Mouse (Mus musculus): ENCODE results near the gene Gm21767. TPM values are rescaled to one million over a fixed set of nuclear protein-coding genes. Genes with fewer than 3 reads are reported as not detected.

The Gm21767 gene
- polyA plus RNA-seq (2014; fragmentation: Illumina TruSeq; extraction: RNeasy Lipid Tissue Mini Kit (QIAGEN cat#74804); ENCODE audit: insufficient read depth, low read depth, low replicate concordance): not detected

DNA sequence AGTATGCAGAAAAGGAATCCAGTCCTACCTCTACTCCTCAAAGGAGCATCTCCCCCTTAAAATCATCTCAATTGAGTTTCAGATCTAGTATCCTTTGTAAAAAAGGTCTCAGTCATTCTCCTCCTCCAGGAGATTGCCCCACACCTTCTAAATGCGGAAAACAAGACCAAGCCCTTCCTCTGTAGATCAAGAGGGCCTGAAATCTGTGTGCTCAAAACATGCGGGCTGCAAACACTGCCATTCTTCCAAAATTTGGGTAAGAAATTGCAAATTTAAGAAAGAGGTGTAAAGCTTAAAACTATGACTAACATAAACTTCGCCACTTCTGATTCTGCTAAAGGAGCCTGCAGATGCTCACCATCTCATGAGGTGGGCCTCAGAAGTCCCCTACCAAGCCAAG is at the start of gene Gm21767:
Gm21767 (plus strand) TSS at position 301 of the 400 bp plus-strand sequence.

Measured in lung, adult 10 weeks (tissue).